Mouse (Mus musculus) neural tube, embryonic 14.5 days (tissue): Measurements from ENCODE around the gene Poln. TPM values are rescaled to one million over a fixed set of nuclear protein-coding genes. Genes with fewer than 3 reads are reported as not detected.

Experiments used
- ATAC-seq: fragments of 200-750 bp; cut with Nextera tagmentation; 2 replicates; pipeline ENCODE4 v1.8.0; 2017; ENCODE audit warnings: low read depth, mild to moderate bottlenecking, moderate TSS enrichment, moderate library complexity
- H3K27ac ChIP-seq: fragments of 300-500 bp; sonication (generic); 2 replicates; pipeline ENCODE4 v1.5.1; 2014; ENCODE audit warnings: low read depth, mild to moderate bottlenecking, control low read depth, low read length, moderate library complexity, mixed read lengths
- H3K27me3 ChIP-seq: fragments of 300-500 bp; sonication (generic); 2 replicates; pipeline ENCODE4 v1.6.1; 2014; ENCODE audit warnings: low read length; ENCODE audit not compliant: control insufficient read depth, insufficient read depth
- H3K36me3 ChIP-seq: fragments of 300-500 bp; sonication (generic); 2 replicates; pipeline ENCODE4 v1.6.1; 2014; ENCODE audit warnings: low read length, mixed read lengths; ENCODE audit not compliant: control insufficient read depth, insufficient read depth
- H3K4me1 ChIP-seq: fragments of 300-500 bp; sonication (generic); 2 replicates; pipeline ENCODE4 v1.6.1; 2014; ENCODE audit warnings: low read length; ENCODE audit not compliant: control insufficient read depth, insufficient read depth
- H3K4me2 ChIP-seq: fragments of 300-500 bp; sonication (generic); 2 replicates; pipeline ENCODE4 v1.6.1; 2014; ENCODE audit warnings: mild to moderate bottlenecking, low read depth, low read length, control low read depth
- H3K4me3 ChIP-seq: fragments of 300-500 bp; sonication (generic); 2 replicates; pipeline ENCODE4 v1.5.1; 2014; ENCODE audit warnings: low read depth, low read length, control low read depth, mixed read lengths
- H3K9ac ChIP-seq: fragments of 300-500 bp; sonication (generic); replicated peaks from 2 replicates; pipeline ENCODE4 v1.6.1; 2014; ENCODE audit warnings: low read depth, mild to moderate bottlenecking, control low read depth, low read length, mixed read lengths
- H3K9me3 ChIP-seq: fragments of 300-500 bp; sonication (generic); 2 replicates; pipeline ENCODE4 v1.6.1; 2016; ENCODE audit warnings: low read length; ENCODE audit not compliant: control insufficient read depth
- WGBS: fragments of 180-500 bp; shearing (Covaris S2); extraction: QIAGEN DNeasy Blood & Tissue Kit; methylation state at CpG from one replicate; pipeline ENCODE4 v1.1.7; 2014; 5-methylcytosine and 5-hydroxymethylcytosine counted together
- polyA plus RNA-seq: library from polyadenylated mRNA; unstranded; fragments of >200 nt; fragmentation: Nextera tagmentation; extraction: Ambion mirVana; gene quantifications from 2 replicates; pipeline ENCODE4 v1.2.1, GENCODE M21; 2014

The Poln gene
- polyA plus RNA-seq, 1 experiment from 2014 or later: 0.74 TPM

GRCm38 (mm10) chr5:33996694-33997045, 172.6 kb downstream of the Poln start:
- Histone ChIP-seq H3K9ac (peak overlapping the region; percentile 83), H3K4me2 (peak overlapping the region; percentile 50), H3K9me3 (no peaks in the 10 kb centered on the region), H3K36me3 (peaks cover 10% of the 10 kb centered on the region), H3K4me3 (peak overlapping the region; percentile 95), H3K27me3 (no peaks in the 10 kb centered on the region), H3K4me1 (peaks cover 32% of the 10 kb centered on the region), H3K27ac (peak overlapping the region; percentile 98)
- peak; percentile 45 for ATAC-seq
- WGBS: 0% methylated on average over 53 of the region's 55 CpGs

- ATAC-seq: peak; percentile 91
- H3K36me3 ChIP-seq: peaks cover 6% of the 10 kb centered on the region; the same call in 1 of the 2 replicates
- peak within 1 kb of the TSS; percentile 98 for H3K27ac ChIP-seq
- peak within 1 kb of the TSS; percentile 50 for H3K4me2 ChIP-seq
- H3K4me3 ChIP-seq: peak within 1 kb of the TSS; percentile 95
- H3K9me3 ChIP-seq: no peaks in the 10 kb centered on the region
- H3K4me1 ChIP-seq: peaks cover 32% of the 10 kb centered on the region
- peak within 1 kb of the TSS; percentile 83 for H3K9ac ChIP-seq
- under 1% methylated on average over 90 of the region's 90 CpGs for WGBS
- no peaks in the 10 kb centered on the region for H3K27me3 ChIP-seq
These were observed 173.2 kb downstream of the Poln start, which contains the start of gene Nat8l for GRCm38 (mm10) chr5:33995843-33996693. Nat8l (plus strand) TSS chr5:33995984.

DNA sequence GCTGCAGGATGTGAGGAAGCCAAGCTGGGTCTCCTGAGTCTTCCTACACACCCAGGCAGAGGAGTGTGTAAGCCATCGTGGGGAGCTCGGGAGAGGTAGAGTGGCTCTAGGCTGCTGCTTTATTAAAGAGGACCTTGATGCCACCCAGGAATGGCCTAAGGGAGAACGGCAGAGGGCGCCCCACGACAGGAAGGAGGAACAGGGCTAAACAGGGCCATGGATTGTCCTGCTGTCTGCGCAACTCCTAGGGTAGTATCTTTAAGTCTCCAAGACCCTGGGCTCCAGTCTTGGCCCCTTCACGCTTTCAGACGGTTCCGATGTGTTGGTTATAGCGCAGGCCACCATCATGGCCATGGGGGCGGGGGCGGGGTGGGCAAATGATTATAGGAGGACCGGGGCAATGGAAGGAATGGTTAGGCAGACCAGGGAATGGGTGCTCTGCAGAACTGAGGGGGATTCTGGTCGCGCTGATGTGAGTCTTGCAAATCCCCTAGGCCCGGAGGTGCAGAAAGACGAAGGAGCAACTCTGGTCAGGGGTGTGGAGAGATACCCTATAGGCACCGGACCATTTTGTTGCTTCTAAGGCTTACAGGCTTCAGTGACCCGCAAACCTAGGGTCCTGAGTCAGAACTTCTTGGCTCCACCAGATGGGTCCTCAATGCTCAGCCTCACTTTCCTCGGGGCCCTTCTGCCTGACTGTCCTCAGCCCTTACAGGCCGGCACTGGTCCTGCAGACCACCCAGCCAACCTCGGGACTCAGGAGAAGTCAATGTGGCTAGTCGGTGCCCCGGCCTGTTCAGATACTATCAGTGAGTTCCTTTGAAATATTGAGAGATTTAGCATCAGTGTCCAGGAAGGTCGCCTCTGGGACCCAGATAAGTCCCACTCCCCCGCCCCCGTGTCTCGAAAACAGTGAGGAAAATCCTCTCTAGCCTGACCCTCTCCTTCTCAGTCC, 174.3 kb downstream of the Poln start:
- 29% methylated on average over 28 of the region's 28 CpGs for WGBS
- H3K36me3 ChIP-seq: no peaks in the 10 kb centered on the region
- peaks cover 29% of the 10 kb centered on the region for H3K4me1 ChIP-seq
- ATAC-seq: no peak
- peak overlapping the region; percentile 83 for H3K9ac ChIP-seq
- no peaks in the 10 kb centered on the region for H3K9me3 ChIP-seq
- peak overlapping the region; percentile 98 for H3K27ac ChIP-seq
- peak overlapping the region; percentile 95 for H3K4me3 ChIP-seq
- H3K4me2 ChIP-seq: peak overlapping the region; percentile 50
- H3K27me3 ChIP-seq: no peaks in the 10 kb centered on the region

GRCm38 (mm10) chr5:33983309-33984121, 185.7 kb downstream of the Poln start, which contains the start of gene Gm1673:
Gm1673 (plus strand) TSS chr5:33983433.
- peak within 1 kb of the TSS; percentile 91 for H3K27ac ChIP-seq
- H3K4me3 ChIP-seq: peak within 1 kb of the TSS; percentile 92
- peaks cover 13% of the 10 kb centered on the region for H3K4me1 ChIP-seq
- under 1% methylated on average over 83 of the region's 88 CpGs for WGBS
- peak; percentile 91 for ATAC-seq
- no peaks in the 10 kb centered on the region for H3K27me3 ChIP-seq
- H3K36me3 ChIP-seq: no peaks in the 10 kb centered on the region
- no peaks in the 10 kb centered on the region for H3K9me3 ChIP-seq
- peak within 1 kb of the TSS; percentile 84 for H3K4me2 ChIP-seq
- peak within 1 kb of the TSS; percentile 94 for H3K9ac ChIP-seq

DNA sequence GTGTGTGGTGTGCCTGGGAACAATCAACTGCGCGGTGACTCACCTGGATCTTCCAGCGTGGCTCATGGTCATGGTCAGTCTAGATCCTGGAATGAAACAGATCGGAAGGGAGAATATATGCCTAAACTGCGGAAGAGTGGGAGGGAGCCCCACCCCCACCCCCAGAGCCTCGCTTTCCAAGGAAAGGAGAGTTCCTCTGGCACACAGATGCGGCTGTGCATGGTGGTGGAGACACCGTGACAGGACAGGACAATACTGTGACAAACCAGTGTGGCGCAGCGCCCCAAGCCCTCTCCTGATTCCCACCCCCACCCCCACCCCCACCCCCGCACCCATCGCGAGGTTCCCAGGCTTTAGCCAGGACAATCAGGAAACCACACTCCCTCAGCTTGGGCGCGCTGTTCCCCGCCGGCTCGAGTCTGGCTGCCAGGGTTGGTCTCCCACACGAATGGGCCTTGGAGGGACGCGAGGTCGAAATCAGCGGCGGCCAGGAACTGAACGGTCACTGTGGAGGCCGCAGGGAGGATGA, 186.5 kb downstream of the Poln start:
- peak overlapping the region; percentile 92 for H3K4me3 ChIP-seq
- WGBS: 3% methylated on average over 26 of the region's 26 CpGs

GRCm38 (mm10) chr5:33976267-33976666, 193.0 kb downstream of the Poln start:
- no peaks in the 10 kb centered on the region for H3K27me3 ChIP-seq
- H3K27ac ChIP-seq: no peak overlapping the region
- no peaks in the 10 kb centered on the region for H3K4me1 ChIP-seq
- no peaks in the 10 kb centered on the region for H3K36me3 ChIP-seq
- no peaks in the 10 kb centered on the region for H3K9me3 ChIP-seq
- WGBS: 47% methylated on average over 3 of the region's 3 CpGs
- no peak overlapping the region for H3K4me2 ChIP-seq
- no peak overlapping the region for H3K4me3 ChIP-seq
- H3K9ac ChIP-seq: no peak overlapping the region
- ATAC-seq: no peak

More for the DNA sequence above, 186.5 kb downstream of the Poln start:
- peak overlapping the region; percentile 94 for H3K9ac ChIP-seq
- H3K4me2 ChIP-seq: peak overlapping the region; percentile 84
- ATAC-seq: peak; percentile 65
- H3K9me3 ChIP-seq: no peaks in the 10 kb centered on the region
- peak overlapping the region; percentile 91 for H3K27ac ChIP-seq
- H3K27me3 ChIP-seq: no peaks in the 10 kb centered on the region
- peaks cover 13% of the 10 kb centered on the region for H3K4me1 ChIP-seq
- no peaks in the 10 kb centered on the region for H3K36me3 ChIP-seq

DNA sequence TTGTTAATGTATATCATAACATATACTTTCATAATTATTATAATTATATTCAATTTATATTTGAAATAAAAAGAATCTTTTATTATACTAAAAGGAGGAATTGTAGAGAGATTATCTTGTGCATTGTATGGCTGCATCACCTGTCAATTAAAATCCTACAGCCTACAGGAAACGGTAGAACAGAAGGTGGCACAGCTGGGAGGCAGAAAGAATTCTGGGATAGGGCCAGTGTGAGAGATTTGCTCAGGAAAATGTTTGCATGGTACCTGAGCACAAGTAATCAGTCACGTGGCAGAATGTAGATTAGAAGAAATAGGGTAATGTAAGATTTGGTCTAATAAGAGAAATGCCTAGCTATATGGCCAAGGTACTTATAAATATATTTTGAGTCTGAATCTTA, 194.5 kb downstream of the Poln start:
- WGBS: 62% methylated on average over 2 of the region's 2 CpGs
- Histone ChIP-seq H3K4me1 (no peaks in the 10 kb centered on the region), H3K4me2 (no peak overlapping the region), H3K27ac (no peak overlapping the region), H3K36me3 (no peaks in the 10 kb centered on the region), H3K27me3 (no peaks in the 10 kb centered on the region), H3K9me3 (no peaks in the 10 kb centered on the region), H3K4me3 (no peak overlapping the region), H3K9ac (no peak overlapping the region)
- ATAC-seq: no peak

DNA sequence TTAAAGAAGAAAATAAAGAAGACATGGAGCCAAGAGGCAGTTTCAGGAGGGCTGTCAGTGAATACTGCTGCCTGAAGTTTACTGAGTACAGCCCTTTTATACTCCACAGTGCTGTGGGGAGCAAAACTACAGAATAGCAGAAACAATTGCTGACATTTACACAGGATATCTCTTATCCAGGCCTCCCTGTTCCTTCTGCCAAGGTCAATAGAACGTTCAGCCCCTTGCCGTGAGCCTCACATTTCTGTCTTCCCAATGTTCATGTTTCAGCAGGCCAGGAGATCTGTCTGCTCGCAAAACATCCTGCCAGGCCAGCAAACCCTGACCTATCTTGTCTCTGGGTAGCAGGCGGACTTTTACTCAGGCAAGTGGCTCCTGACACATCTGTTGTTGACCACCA, 209.9 kb downstream of the Poln start:
- WGBS: 73% methylated on average over 4 of the region's 4 CpGs
- H3K36me3 ChIP-seq: no peaks in the 10 kb centered on the region
- H3K27ac ChIP-seq: no peak overlapping the region
- H3K4me2 ChIP-seq: no peak overlapping the region
- no peaks in the 10 kb centered on the region for H3K9me3 ChIP-seq
- H3K4me1 ChIP-seq: no peaks in the 10 kb centered on the region
- no peak overlapping the region for H3K9ac ChIP-seq
- no peaks in the 10 kb centered on the region for H3K27me3 ChIP-seq
- ATAC-seq: no peak
- no peak overlapping the region for H3K4me3 ChIP-seq
